Mouse (Mus musculus) granulocyte monocyte progenitor cell, adult 5-6 weeks (primary cell): ENCODE measurements at regions not wholly inside any gene's neighbourhood (a gene's known extent, or its start where the extent isn't known, plus 50 kb on each side); places are given as distances from the start of the nearest gene placed in this dataset.

Experiments
- ATAC-seq: replicated peaks from 2 replicates; pipeline ENCODE4 v1.8.0; 2016; ENCODE audit warnings: mild to moderate bottlenecking, moderate TSS enrichment, inconsistent platforms; ENCODE audit not compliant: poor library complexity, severe bottlenecking

DNA sequence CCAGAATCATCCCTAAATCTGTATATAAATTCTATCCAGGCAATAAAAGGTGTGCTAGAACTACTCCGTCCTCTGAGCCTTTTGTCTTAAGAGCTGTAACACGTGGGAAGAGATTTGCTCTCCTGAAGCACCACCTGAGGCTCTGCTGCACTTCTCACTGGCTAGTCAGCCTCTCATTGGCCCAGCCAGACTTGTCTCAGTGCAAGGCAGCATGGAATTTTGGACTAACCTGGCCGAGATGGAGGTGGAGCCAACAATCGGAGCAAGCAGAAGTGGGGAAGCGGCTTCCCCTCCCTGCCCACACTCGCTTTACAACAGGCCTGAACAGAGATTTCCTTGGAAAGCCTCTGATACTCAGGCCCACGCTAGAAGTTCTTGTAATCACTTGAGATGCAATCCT, 332.1 kb upstream of the Gm9747 start:
- no peak for ATAC-seq

DNA sequence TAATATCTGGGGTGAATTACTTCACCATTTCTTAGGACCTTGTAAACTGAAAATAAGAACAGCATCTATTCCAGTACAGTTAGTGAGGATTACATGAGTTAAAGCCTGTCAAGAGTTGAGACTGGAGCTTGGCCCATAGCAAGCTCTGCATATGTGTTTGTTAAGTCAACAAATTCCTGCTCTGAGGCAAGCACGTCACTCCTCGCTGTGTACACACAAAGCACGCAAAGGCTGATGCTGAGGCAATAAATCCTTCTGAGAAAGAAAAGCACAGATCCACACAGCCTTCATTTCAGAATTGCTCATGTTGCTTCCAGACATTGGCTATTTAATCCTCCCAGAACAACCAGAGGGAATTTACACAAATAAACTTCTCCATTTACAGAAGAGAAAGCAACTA, 328.9 kb upstream of the Gm9747 start:
- no peak for ATAC-seq

GRCm38 (mm10) chr1:81912607-81913006, 320.3 kb upstream of the Gm9747 start:
- no peak for ATAC-seq

DNA sequence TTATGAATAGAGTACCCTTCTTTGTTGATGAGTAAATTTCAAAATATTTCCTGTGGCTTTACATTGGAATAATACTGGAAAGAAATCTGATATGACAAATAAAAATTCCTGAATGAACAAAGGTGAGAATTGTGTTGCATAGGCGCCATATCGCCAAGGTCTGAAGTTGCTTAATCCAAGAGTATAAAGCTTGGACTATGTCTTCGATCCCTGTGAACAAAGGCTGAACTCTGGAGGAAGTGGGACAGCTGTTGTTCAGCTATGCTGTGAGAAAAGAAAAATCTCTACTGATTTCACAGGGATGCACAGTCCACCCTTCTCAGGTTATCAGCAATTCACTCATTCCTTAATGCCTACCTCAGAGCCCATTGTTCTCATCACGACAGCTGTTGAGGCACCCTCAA, 319.3 kb upstream of the Gm9747 start:
- ATAC-seq = no peak

- ATAC-seq = no peak
Measured at GRCm38 (mm10) chr1:81916840-81917239, 316.1 kb upstream of the Gm9747 start.

DNA sequence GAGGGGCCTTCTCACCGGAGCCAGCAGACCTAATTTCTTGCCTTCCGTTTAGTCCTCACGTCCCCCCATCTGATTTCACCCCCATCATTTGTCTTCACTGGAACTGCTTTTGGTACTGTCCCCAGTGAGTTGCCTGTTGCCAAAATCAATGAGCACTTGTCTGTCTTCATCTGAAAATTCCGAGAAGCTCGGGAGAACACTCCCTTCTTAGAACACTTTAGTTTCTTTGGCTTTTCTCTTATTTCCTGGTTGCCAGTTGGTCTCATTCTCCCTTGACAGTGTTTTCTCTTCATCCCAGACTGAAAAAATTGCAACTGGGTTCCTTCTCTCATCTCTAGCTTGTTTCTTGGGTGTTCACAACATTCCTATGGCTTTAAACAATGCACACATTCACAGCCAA, 305.2 kb upstream of the Gm9747 start:
- ATAC-seq = no peak

GRCm38 (mm10) chr1:81933064-81933463, 299.8 kb upstream of the Gm9747 start:
- ATAC-seq = no peak

DNA sequence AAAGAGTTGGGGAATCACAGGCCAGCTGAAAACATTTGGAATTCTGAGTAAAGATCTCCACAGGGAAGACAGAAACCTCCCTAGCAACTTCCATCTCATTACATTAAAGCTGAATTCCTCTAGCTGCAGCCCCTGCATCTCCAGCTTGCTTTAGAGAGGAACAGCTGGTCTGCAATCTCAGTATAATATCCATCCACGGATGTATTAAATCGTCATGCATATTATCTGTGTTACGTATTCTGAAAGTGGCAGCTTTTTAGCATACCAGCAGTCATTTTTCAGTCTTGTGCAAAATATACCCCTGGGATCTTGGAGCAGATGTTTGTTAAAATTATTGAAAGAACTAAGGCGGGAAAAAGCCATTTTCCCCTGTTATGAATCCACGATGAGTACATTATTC, 287.7 kb upstream of the Gm9747 start:
- ATAC-seq = no peak

DNA sequence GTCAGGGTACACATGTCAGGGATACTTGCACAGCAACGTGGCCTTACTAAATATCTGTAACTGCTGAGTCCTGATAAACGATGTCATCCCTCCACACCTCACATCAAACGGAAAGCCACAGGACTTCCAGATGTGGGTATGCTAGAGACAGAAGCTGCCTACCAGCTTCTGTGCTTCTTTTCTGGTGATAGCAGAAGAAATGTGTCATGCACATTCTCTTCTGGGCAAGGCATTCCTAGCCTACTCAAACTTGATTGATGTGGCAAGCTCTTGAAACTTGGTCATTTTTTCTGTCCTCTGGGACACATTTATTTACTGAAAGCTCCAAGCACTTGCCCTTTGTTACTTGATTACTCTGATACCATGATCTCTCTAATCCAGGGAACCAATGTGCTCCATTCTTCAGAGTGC, 282.8 kb upstream of the Gm9747 start:
- no peak for ATAC-seq

DNA sequence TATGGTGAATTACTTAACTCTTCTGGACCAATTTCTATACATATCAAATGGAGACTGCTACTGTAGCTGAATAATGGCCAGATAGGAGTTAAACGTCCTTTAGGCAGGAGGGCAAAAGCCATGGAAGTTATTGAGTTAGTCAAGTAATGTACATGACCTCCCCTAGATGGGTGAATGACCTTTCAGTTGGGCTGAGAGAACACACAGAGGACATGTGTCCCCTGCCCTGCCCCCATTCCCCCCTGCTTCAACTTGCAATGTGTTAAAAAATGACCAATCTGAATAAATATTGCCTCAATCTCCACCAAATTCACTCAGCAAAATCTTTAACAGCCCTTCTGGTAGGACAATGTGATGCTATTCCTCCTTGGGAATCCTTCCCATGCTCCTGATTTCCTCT, 282.1 kb upstream of the Gm9747 start:
- no peak for ATAC-seq

GRCm38 (mm10) chr1:81951493-81952011, 281.4 kb upstream of the Gm9747 start:
- ATAC-seq = no peak

GRCm38 (mm10) chr1:81952095-81952494, 280.8 kb upstream of the Gm9747 start:
- no peak for ATAC-seq

GRCm38 (mm10) chr1:81954507-81954906, 278.4 kb upstream of the Gm9747 start:
- no peak for ATAC-seq

- ATAC-seq = no peak
Measured at GRCm38 (mm10) chr1:81967062-81967461, 265.9 kb upstream of the Gm9747 start.

GRCm38 (mm10) chr1:81967746-81968295, 265.1 kb upstream of the Gm9747 start:
- no peak for ATAC-seq

DNA sequence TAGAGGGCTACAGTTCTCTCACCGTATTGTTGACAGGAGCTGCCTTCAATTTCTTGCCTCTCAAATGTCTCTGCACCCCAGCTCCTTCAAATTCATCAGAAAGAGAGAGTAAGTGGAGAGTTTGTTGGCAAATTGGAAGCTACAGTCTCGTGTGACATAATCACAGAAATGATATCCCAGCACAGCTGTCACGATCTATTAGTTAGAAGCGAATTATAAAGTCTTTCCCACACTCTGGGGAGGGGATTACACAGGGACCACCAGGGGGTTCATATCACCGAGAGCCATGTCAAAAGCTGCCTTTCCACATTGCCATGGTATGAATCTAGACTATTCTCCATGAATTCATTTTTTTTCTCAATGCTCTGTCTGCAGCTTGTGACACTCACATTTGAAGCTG, 260.3 kb upstream of the Gm9747 start:
- ATAC-seq = no peak

DNA sequence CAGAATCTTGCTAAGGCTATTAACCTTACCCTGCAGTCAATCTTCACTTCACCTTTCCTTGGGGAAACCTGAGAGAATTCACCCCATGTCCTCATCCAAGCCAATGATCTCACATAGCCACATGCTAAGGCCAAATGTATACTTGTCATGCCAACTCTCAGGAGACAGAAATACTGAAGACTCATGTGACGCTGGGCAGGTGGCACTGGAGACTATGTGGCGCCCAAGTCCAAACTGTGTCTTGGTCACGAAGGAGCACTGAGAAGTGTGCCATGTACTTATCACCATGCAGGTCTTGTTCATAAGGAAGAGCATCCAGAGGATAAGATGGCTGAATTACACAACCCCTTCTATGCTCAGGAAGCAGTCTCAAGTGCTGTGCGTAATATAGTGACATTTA, 259.4 kb upstream of the Gm9747 start:
- ATAC-seq = no peak

DNA sequence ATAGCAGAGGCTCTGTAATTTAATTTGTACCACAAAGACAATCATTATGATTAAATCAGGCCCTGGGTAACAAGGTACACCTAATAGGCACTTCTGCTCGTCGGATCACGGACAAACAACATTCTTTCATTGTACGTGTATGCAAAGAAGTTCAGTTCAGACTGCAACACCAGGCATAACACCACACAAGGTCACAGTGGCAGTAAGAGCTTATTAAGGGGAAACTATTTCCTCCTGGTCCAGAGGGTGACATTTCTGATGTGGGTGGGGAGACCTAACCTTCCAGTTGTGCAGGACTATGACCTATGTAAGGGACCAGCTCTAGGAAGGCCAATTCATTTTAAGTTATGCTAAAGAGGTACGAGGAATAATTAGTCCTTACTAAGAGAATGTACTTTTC, 225.0 kb upstream of the Gm9747 start:
- no peak for ATAC-seq

DNA sequence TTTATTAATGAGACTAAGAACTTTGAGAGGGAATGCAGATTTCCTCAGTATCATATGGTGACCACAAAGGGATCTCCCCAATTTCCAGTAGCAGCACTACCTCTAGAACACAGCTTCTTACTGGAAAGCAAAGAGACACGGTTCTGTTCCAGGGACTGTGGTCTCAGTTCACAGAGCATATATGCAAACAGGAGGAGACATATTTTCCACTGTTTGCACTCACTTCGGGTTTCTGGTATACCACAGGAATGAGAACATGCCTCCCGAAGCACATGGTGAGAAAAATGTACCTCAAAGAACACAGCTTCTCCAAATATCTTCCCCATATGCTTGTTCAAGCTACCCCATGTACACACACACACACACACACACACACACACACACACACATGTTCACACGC, 224.1 kb upstream of the Gm9747 start:
- no peak for ATAC-seq

GRCm38 (mm10) chr1:82010995-82011394, 221.9 kb upstream of the Gm9747 start:
- no peak for ATAC-seq

- no peak for ATAC-seq
Measured at GRCm38 (mm10) chr1:82015341-82015740, 217.6 kb upstream of the Gm9747 start.

DNA sequence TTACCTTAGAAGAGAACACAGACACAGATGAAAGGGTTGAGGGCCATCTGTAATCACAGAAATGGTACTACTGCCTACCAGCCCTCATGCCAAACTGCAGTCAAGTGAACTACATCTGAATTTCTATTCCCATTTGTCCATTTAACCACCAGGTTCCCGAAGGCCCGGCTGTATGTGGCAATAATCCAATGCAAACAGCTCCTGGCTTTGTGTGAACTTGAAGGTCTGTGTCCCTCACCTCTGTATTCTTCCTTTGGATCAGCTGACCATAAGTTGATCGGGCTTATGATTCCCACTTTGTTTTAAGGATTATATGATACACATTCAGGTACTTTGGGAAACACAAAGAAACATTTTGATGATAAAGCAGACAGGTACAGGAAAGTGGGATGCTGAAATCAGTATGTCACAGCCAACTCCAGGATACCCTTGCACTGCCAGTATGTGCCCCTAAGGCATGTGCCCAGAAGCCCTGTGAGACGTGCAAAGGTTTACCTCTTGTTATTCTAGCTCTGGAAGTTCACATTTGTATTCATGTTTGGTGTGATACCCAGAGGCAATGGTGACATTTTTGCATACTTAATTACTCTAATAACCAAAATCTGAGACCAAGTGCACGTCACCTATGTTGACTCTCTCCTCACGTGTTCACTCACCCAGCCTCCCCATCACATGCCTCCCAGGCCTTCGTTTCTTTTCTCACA, 214.1 kb upstream of the Gm9747 start:
- ATAC-seq = no peak
